Mouse (Mus musculus) lung, postnatal 0 days (tissue): Measurements from ENCODE around the gene Fmr1.
A peak's percentile ranks its signal among the peaks of the same experiment; 100 is the strongest.

Experiments
- CTCF ChIP-seq: IDR thresholded peaks from 2 replicates; pipeline ENCODE4 v1.5.1; 2016; ENCODE audit warnings: antibody characterized with exemption, mild to moderate bottlenecking
- EP300 ChIP-seq: IDR thresholded peaks from 2 replicates; pipeline ENCODE4 v1.6.1; 2016; ENCODE audit warnings: antibody characterized with exemption, mild to moderate bottlenecking, control low read depth

GRCm38 (mm10) chrX:68678333-68678740 lies at the start of gene Fmr1:
- peak; percentile 48 for TF ChIP-seq CTCF
- no peak for TF ChIP-seq EP300
